Mouse (Mus musculus) retina, adult 2 months (tissue): ENCODE results near the gene Serpinc1.

ENCODE experiments used
- DNase-seq: peaks from one replicate; pipeline ENCODE4 v3.0.0-alpha.2; 2012; ENCODE audit warnings: low read depth, low spot score

Gene Serpinc1

DNA sequence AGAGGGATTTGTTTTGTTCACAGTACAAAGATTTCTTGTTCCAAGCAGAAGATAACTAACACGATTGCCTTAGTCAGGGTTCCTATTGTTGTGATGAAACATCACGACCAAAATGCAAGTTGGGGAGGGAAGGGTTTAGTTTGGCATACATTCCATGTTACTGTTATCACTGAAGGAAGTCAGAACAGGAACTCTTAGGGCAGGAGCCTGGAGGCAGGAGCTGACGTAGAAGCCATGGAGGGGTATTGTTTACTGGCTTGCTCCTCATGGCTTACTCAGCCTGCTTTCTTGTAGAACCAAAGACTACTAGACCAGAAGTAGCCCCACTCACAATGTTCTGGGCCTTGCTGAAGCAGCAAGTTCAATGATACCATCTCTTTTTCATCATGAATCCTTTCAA, 68.6 kb downstream of the Serpinc1 start:
- DNase-seq: no peak
